Mouse (Mus musculus) lung, adult 2 months (tissue): ENCODE results near the gene Rsph9.

ENCODE experiments used
- CTCF ChIP-seq: fragments of 200-500 bp; IDR thresholded peaks from 2 replicates; pipeline ENCODE4 v1.5.1; 2011; ENCODE audit warnings: mild to moderate bottlenecking, low read length, control low read depth; ENCODE audit not compliant: insufficient read depth
- POLR2A ChIP-seq: fragments of 200-500 bp; IDR thresholded peaks from 2 replicates; pipeline ENCODE4 v1.6.1; 2011; ENCODE audit warnings: low read depth, mild to moderate bottlenecking, control low read depth, low read length, borderline replicate concordance; ENCODE audit errors: extremely low read depth

GRCm38 (mm10) chr17:46160686-46161085, 16.7 kb upstream of the Rsph9 start, which contains the start of gene Gtpbp2:
- TF ChIP-seq CTCF (no peak), POLR2A (peak; percentile 62; the same call in 1 of the 2 replicates)
